Mouse (Mus musculus) cerebellum, adult 8-10 months (tissue): Measurements from ENCODE around the gene Zmym4.
"Not testable (repeated sequence)": the region's sequence is repeated elsewhere in the genome, so short reads cannot be mapped to it uniquely, and the experiment has no call there.

Experiments used
- DNase-seq: peaks from one replicate; pipeline ENCODE4 v3.0.0; 2022

Gene Zmym4

DNA sequence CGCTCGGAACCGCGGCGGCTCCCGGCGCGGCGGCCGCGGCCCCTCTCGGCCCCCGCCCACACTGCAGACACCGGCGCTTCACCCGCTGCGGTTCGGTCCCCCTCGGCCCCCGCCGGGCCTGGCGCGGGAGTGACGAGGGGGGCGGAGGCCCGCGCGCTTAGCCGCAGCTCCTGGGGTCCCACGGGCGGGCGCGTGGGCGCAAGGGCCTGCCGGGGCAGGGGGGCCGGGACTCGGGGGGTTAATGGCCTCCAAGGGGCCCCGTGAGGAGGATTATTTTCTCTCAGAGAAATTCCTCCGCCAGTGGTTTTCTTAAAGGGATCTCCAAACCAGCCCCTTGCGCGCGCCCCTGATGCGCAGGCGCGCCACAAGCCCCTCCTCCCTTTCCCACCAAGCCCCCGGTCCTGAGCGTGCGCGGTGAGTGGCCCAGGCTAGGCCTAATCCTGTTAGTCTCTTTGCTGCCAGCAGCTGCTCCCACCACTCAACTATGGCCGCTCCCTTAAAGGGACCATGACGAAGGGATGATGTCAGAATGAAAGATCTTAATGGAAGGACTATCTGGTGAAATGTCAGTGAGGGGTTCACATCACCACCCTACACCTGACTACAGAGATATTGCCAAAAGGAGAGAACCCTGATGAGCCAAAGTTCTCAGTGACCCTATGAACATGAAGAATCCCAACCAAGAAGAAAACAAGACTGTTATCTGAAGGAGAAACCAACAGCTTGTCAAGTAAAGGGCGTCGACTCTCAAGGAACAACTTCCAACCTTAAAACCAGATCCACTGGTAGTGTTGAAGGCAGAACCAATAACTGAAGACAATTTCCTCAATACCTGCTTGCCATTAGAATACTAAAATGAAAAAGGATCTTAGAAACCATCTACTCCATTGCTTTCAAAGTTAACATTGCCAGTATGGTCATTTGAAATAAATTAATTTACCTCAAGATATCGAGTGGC, at the start of gene Zmym4:
TSS of gene Zmym4 (minus strand) at position 272 of the 958 bp plus-strand sequence.
- peak; percentile 90 for DNase-seq

DNA sequence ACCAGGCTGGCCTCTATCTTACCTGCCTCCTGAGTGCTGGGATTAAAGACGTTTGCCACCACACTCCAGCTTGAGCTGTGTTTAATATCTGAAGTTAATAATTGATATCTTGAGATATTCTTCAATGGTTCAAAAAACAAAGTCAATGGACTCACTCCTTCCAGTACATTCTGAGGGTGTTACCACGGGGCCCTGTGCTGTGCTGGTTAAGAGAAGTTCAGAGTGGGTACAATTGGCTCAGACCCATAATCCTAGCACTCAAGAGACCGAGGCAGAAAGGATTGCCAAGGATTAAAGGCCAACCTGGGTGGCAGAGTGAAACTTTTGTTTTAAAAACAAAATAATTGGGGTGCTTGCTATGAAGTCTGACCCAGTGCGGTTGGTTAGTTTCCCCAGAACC, 48.4 kb upstream of the Zmym4 start:
- DNase-seq: no peak

GRCm38 (mm10) chr4:127015294-127015993, 47.5 kb upstream of the Zmym4 start:
- DNase-seq: peak; percentile 84

GRCm38 (mm10) chr4:127005113-127005936, 37.4 kb upstream of the Zmym4 start:
- DNase-seq: peak; percentile 40

DNA sequence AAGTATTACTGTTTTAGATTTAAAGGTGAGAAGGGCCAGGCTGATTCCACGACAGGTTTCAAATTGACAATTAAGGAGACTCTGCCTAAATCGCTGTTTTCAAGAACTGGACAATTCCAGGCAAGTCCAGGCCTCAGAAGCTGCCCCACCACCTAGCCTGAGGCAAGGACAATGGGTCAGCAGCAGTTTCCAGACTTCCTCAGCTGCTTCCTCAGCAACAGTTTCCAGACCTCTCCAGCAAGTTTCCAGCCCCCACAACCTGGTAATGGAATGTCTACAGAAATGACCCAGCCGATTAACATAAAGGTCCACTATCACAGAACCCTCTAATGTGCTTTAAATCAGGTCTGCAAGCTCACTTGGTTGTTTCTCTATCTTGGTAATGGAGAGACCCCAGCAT, 36.4 kb upstream of the Zmym4 start:
- no peak for DNase-seq

GRCm38 (mm10) chr4:127000601-127001105, 32.7 kb upstream of the Zmym4 start:
- no peak for DNase-seq

DNA sequence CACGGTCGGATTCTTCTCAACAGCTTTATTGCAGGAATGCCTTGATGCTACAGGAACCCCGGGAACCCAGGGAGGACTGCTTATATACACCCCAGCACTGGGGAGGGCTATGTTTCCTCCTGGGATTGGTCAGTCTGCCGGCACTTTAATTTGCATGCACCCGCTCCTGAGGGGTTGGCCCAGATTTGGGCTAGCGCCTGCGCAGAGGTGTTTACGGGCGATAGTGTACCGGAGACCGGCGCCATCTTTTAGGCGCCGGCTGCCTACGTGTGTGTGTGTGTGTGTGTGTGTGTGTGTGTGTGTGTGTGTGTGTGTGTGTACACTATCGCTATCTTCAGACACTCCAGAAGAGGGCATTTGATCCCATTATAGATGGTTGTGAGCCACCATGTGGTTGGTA, 31.4 kb upstream of the Zmym4 start:
- DNase-seq: not testable (repeated sequence)

GRCm38 (mm10) chr4:126992356-126992755, 24.4 kb upstream of the Zmym4 start:
- no peak for DNase-seq

DNA sequence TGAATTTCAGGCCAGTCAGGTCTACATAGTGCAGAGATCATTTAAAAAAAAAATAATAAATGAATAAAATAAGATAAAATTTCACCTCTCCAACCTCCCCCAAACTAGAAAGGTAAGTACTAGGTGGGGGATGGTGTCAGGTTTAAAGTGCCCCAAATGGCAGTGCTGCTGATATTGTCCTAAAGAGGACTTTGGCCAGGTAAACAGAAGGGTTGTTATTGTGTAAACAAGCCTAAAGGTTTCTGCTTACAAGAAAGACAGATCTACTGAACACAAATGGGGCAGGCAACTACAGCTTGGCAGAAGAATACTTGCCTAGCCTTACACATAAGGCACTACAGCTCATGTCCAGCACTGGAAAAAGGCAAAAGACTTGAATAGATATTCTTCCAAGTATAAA, 22.6 kb upstream of the Zmym4 start:
- DNase-seq: no peak

DNA sequence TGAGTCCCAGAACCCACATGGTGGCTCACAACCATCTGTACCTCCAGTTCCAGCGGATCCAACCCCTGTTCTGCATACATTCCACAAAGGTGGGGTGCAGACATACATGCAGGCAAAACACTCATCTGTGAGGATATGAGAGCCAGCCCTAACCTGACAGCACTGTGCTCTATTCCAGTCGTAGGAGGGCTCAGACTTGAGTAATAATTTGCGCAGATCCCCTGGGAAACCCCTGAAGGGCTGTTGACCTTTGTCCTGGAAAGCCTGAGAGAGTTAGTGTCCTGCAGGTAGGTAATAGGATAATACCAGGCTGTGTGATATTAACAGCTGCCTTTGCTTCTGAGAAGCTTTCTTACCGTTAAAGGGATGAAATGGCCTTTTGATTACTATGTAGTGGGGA, 20.6 kb upstream of the Zmym4 start:
- DNase-seq: no peak

GRCm38 (mm10) chr4:126986768-126987167, 18.8 kb upstream of the Zmym4 start:
- no peak for DNase-seq

DNA sequence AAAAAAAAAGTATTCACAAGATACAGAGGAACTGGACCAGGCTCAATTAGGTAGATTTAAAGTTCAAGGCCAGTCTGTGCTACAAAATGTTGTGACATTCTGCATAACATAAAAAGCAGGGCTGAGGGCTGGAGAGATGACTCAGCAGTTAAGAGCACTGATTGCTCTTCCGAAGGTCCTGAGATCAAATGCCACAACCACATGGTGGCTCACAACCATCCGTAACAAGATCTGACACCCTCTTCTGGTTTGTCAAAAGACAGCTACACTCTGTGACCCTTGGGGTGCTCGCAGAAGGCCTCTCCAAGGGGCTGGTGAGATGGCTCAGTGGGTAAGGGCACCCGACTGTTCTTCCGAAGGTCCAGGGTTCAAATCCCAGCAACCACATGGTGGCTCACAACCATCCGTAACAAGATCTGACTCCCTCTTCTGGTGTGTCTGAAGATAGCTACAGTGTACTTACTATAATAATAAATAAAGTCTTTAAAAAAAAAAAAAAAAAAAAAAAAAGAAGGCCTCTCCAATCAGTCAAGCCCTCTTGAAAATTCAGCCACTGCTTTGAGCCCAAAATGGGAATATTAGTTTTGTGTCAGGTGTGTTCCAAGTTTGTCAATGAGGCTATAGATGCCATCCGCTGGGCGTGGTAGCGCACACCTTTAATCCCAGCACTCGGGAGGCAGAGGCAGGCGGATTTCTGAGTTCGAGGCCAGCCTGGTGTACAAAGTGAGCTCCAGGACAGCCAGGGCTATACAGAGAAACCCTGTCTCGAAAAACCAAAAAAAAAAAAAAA, 16.0 kb upstream of the Zmym4 start:
- DNase-seq: not testable (repeated sequence)

- DNase-seq: no peak
These were observed 15.4 kb upstream of the Zmym4 start for GRCm38 (mm10) chr4:126983321-126983720.

- no peak for DNase-seq
These were observed 10.8 kb upstream of the Zmym4 start for GRCm38 (mm10) chr4:126978706-126979105.

DNA sequence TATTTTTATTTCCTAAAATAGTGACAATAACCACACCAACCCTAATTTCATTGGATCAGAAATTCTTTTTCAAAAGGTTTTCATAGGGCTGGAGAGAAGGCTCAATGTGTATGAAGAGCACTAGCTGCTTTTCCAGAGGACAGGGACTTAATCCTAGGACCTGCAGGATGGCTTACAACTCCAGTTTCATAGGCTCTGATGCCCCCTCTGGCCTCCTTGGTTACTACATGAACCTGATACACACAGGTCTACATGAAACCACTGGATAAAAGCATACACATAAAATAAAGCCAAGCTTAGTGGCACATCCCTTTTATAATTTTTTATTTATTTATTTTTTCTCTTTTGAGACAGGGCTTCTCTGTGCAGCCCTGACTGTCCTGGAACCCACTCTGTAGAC, 9.5 kb upstream of the Zmym4 start:
- DNase-seq: no peak

- DNase-seq: peak; percentile 26
These were observed 583 bp downstream of the Zmym4 start for GRCm38 (mm10) chr4:126967241-126967863.

DNA sequence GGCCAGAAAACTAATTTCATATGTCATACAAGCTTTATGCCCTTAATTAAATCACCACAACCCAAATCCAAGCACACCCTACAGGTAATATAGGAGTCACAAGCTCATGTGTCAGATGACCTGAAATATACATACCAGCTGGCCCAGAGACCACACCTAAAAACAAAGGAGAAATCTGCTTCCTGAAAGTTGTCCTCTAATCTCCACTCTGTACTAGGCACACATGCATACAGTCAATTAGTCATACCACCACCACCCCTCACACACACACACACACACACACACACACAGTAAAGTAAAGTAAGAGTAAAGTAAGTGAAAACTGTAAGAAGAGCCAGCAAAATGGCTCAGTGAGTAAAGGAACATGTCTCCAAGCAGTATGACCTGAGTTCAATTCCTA, 9.3 kb downstream of the Zmym4 start:
- DNase-seq: no peak

DNA sequence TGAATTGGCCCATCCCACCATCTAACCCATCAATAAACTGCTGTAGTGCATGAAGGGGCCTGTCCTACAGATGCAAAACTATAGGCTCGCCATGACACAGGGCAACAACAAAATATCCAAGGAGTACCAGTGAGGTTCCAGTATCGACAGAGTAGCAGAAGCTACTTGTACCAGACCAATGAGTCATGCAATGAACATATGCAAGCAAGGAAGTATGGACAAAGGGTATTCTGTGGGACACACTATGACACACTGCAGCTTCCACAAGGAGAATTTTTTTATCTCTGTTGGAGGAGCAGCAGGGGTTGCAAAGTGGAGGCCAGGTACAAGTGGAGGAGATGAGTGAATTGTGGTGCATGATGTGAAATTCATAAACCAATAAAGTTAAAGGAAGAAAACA, 9.7 kb downstream of the Zmym4 start:
- DNase-seq: no peak

DNA sequence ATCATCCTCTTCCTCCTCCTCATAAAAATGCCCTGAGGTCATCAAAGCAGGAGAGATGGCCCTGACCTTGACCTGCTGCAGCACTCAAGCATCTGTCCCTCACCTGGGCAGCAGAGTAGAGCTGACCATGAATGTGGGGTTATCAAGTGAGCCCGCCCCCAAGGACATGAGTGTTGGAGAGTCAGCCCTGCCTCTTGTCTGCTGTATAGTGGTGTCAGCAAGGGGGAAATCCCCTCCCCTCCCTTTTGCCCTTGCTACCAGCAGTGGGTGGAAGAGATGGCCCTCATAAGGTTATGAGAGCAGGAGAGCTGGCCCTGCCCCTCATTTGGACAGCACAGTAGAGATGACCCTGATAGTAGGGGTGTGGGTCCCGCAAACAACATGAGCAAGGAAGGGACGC, 10.5 kb downstream of the Zmym4 start:
- DNase-seq: no peak

DNA sequence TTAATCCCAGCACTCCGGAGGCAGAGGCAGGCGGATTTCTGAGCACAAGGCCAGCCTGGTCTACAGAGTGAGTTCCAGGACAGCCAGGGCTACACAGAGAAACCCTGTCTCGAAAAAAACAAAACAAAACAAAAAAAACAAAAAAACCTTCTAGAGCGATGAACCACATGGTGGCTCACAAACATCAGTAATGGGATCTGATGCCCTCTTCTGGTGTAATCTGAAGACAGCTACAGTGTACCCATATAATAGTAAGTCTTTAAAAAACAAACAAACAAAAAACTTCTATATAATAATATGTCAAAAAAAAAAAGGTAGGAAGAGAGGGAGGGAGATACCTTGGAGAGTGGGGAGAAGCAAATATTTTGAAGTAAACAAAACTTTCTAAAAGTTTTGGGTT, 17.1 kb downstream of the Zmym4 start:
- DNase-seq: not testable (repeated sequence)

- DNase-seq: no peak
These were observed 24.5 kb downstream of the Zmym4 start for GRCm38 (mm10) chr4:126943421-126943820.

GRCm38 (mm10) chr4:126942846-126943245, 25.1 kb downstream of the Zmym4 start:
- DNase-seq: no peak
